Mouse (Mus musculus): ENCODE data around the gene Eipr1. TPM values are rescaled to one million over a fixed set of nuclear protein-coding genes. Genes with fewer than 3 reads are reported as not detected.

The Eipr1 gene
- polyA plus RNA-seq, 1 experiment from 2014 or later: 36.0 TPM

DNA sequence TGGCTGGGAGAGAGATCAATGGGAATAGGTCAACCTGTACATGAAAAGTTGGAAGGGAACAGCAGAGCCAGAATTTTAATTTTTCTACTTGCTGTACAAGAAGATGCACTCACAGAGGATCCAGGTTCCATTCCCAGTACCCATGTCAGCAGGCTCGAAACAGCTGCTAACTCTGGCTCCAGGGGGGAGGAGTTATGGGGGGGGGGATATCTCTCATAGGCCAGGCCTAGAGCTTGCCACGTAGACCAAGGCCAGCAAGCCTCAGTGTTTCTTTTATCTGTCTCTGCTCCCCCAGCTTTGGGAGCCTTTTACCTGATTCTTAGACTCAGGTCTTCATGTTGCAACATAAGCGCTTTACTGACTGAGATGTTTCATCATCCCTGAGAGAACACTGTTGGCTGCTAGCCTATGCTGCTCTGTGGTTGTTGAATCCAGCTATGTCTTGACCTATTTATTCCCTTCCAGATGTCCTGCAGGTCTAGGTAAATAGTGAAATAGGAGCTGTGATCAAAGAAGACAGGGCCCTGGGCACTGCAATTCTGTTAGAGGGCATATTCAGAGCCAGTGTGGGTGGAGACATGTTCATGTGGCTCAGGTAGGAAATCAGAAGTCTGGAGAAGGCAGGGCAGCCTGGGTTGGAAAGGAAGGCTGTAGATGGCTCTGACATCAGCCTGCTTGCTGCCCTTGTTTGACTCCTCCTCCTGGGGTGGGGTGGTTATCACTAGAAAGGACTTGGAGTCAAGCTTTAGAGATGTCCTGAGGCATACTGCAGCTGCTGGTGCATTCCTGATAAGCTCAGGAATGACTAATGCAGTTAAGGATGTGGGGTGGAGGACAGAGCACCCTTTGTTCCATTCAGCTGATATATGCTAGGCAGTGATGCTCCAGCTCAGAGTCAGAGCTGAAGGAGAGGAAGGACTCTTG is 53.2 kb downstream of the Eipr1 start:
- H3K27me3 ChIP-seq (ENCODE audit: insufficient read depth, poor library complexity, severe bottlenecking): no peaks in the 10 kb centered on the region
- DNase-seq (ENCODE audit: low spot score): peak; percentile 95
- no peak overlapping the region for H3K4me3 ChIP-seq
- no peaks in the 10 kb centered on the region for H3K36me3 ChIP-seq
- peaks cover 43% of the 10 kb centered on the region for H3K4me1 ChIP-seq
- H3K9me3 ChIP-seq: no peaks in the 10 kb centered on the region
- 48% methylated on average over 3 of the region's 3 CpGs for WGBS
- H3K27ac ChIP-seq: peak overlapping the region; percentile 68

DNA sequence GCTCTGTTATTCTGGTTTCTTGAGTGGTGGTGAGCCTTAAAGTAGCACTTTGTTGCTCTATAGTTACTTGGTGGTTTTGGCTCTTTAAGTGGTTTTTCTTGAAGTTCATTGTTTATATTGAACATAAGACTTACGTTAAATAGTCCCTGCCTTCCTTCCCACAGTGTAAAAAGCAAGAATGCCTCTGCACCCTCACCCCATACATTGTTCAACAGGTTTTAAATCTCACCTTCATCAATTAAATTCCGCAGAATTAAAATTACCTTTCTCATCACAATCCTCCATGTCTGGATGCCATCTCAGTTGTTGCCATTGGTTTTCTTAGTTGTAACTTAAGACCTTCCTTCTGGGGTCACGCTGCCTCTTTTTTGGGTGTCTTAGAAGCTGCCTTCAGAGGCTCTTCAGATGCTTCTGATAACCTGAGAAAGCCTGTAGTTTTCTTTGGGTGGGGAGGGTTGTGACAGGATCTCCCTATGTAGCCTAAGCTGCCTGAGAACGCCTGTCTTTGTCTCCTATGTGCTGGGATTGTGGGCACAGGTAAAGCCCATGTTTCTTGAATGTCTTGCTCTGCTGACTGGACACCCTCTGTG is 57.3 kb downstream of the Eipr1 start:
- Histone ChIP-seq H3K27ac (peak overlapping the region; percentile 45; the same call in 1 of the 2 replicates), H3K4me1 (peaks cover 44% of the 10 kb centered on the region), H3K9me3 (no peaks in the 10 kb centered on the region), H3K27me3 (ENCODE audit: insufficient read depth, poor library complexity, severe bottlenecking) (no peaks in the 10 kb centered on the region), H3K36me3 (no peaks in the 10 kb centered on the region), H3K4me3 (no peak overlapping the region)
- DNase-seq (ENCODE audit: low spot score): no peak
- 82% methylated on average over 4 of the region's 4 CpGs for WGBS

DNA sequence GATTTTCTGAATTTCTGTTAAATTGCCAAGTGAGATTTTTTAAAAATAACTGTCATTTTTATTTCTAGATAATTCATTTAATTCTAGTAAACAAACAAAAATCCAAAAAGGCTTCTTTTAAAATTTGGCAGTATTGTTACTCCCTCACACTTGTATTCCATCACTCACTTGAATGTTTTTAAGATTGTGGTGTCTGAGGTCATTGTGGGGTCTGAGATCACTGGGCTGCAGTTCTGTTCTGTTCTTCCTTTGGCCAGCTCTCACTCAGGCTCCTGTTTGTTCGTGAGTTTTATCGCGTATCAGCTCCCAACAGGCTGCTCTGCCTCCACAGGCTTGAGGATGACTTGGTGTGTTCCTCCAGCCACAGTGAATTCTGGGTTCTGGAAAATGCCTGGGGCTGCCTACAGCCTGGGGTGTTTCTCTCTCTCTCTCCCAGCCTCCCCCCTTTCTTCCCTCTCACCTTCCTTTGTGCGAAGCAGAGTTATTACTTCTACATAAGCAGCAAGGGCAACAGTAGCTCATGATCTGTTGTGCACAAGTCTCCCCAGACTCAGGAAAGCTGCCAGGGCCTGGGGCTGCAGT is 58.2 kb downstream of the Eipr1 start:
- DNase-seq (ENCODE audit: low spot score): peak; percentile 86
- Histone ChIP-seq H3K36me3 (no peaks in the 10 kb centered on the region), H3K4me3 (no peak overlapping the region), H3K9me3 (no peaks in the 10 kb centered on the region), H3K4me1 (peaks cover 37% of the 10 kb centered on the region), H3K27ac (peak overlapping the region; percentile 59), H3K27me3 (ENCODE audit: insufficient read depth, poor library complexity, severe bottlenecking) (no peaks in the 10 kb centered on the region)
- WGBS: 45% methylated on average over 4 of the region's 4 CpGs

DNA sequence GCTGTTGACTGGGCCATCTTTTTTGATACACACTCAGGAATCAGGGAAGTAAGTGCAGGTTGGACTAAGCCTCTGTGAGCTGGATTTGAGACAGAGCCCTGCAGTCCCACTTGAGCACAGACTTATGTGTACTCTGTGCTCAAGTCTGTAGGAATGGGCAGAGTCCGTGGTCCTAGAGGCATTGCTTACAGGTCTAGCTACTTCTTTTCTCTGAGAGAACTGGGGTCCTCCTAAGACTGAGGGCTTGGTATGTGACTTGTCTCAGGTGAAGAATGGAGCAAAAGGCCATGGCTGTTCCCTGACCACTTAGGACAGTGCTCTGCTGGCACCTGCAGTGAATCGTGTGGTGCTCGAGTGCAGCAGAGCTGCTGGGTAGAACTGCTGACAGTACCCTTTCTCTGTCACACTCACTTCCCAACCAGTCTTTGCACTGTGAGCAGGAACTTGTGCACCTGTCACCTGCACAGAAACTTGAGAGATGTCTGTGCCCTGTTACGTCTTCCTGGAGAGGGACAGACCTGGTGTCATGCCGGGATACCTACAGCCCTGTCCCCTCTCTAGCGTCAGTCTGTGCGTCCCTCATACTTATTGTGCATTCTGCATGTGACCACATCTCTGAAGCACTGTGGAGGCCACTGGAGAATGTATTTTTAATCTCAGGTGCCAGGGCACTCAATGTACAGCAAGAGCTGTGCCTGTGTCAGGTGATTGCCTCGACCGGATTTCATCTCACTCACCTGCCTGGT is 65.3 kb downstream of the Eipr1 start:
- Histone ChIP-seq H3K4me3 (no peak overlapping the region), H3K27ac (peak overlapping the region; percentile 29; the same call in 1 of the 2 replicates), H3K36me3 (no peaks in the 10 kb centered on the region), H3K9me3 (no peaks in the 10 kb centered on the region), H3K4me1 (peaks cover 23% of the 10 kb centered on the region), H3K27me3 (ENCODE audit: insufficient read depth, poor library complexity, severe bottlenecking) (no peaks in the 10 kb centered on the region)
- 29% methylated on average over 9 of the region's 9 CpGs for WGBS
- no peak for DNase-seq (ENCODE audit: low spot score)

DNA sequence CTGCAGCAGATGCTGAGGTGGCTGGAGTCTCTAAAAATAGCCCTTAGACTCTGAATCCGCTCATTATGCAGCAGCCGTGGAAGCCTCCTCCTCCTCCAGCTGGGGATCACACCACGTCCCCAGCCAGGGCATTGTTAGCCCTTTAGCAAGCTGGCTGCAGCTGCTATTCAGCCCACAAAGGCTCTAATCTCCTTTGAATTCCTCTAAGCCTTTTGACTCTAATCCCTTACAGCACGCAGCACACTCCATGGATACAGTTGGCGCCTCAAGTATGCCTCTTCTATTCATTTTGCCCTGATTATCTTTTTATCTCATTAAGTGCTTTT is 65.8 kb downstream of the Eipr1 start:
- 13% methylated on average over 5 of the region's 5 CpGs for WGBS

DNA sequence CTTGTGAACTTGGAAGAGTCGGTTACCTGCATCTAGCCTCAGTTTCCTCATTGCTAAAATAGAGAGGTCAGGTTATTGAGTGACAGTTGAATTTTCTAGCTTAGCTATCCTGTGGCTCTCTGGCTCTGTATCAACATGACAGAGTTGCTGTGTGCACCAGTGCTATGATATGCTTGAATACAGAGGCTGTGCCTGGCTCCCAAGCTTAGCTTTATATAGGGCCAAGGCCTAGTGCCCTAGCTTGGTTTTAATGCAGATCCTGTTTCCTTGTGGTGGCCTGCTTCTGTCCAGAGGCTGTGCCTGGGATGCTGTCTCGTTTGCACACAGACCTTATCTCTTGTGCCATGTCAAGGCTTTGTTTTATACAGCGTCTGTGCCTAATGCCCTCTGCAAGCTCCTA is 66.3 kb downstream of the Eipr1 start:
- no peaks in the 10 kb centered on the region for H3K27me3 ChIP-seq (ENCODE audit: insufficient read depth, poor library complexity, severe bottlenecking)
- H3K27ac ChIP-seq: peak overlapping the region; percentile 47; the same call in 1 of the 2 replicates
- no peak overlapping the region for H3K4me3 ChIP-seq
- peaks cover 29% of the 10 kb centered on the region for H3K4me1 ChIP-seq
- no peaks in the 10 kb centered on the region for H3K9me3 ChIP-seq
- WGBS: 30% methylated on average over 3 of the region's 3 CpGs
- H3K36me3 ChIP-seq: no peaks in the 10 kb centered on the region
- DNase-seq (ENCODE audit: low spot score): no peak

More for the DNA sequence above, 65.8 kb downstream of the Eipr1 start:
- DNase-seq (ENCODE audit: low spot score): no peak
- Histone ChIP-seq H3K27ac (no peak overlapping the region), H3K36me3 (no peaks in the 10 kb centered on the region), H3K4me1 (peaks cover 27% of the 10 kb centered on the region), H3K27me3 (ENCODE audit: insufficient read depth, poor library complexity, severe bottlenecking) (no peaks in the 10 kb centered on the region), H3K9me3 (no peaks in the 10 kb centered on the region), H3K4me3 (no peak overlapping the region)

DNA sequence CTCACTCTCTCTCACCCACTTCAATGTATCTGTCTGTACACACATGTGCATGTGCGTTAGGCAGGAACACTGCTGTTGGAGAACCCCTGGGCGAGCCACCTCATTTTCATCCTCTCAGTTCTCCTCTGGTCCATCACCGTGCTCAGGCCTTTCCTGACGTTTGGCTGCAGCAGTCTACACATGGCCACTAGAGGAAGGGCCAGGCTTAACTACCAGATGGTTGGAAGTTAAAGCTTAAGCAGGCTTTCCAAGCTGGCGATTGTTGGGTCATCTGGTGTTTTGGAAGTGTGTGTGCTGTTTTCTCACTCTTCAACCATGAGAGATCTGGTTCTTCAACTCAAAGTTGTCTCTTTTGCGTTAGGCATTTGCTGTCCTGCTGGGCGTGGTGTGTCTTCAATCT is 71.9 kb downstream of the Eipr1 start:
- WGBS: 83% methylated on average over 7 of the region's 7 CpGs
- Histone ChIP-seq H3K36me3 (no peaks in the 10 kb centered on the region), H3K4me1 (0 out of 2 replicates have a peak, but pooled peaks cover 10% of the 10 kb centered on the region)

DNA sequence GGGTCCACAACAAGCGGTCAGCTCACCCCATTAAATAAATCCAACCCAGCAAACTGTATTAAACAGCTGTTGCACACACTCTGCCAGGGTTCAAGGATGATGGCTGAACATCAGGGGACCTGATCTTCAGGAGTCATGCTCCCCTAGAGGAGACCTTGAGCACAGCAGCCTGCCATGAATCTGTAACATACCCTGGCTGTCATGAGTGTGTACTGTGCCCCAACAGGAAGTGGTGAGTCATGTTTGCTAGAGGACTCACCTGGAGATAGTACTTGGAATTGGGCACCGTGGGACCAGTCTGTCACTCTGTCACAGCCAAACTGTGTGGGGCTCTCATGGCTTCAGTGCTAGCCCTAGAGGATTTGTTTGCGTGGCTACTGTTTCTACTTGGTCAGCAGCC is 77.9 kb downstream of the Eipr1 start:
- H3K4me3 ChIP-seq: no peak overlapping the region
- H3K9me3 ChIP-seq: no peaks in the 10 kb centered on the region
- 84% methylated on average over 3 of the region's 3 CpGs for WGBS
- no peak overlapping the region for H3K27ac ChIP-seq
- no peak for DNase-seq (ENCODE audit: low spot score)
- no peaks in the 10 kb centered on the region for H3K36me3 ChIP-seq
- peaks cover 16% of the 10 kb centered on the region; the same call in 1 of the 2 replicates for H3K4me1 ChIP-seq
- no peaks in the 10 kb centered on the region for H3K27me3 ChIP-seq (ENCODE audit: insufficient read depth, poor library complexity, severe bottlenecking)

More for the DNA sequence above, 71.9 kb downstream of the Eipr1 start:
- Histone ChIP-seq H3K27ac (no peak overlapping the region), H3K9me3 (no peaks in the 10 kb centered on the region), H3K4me3 (no peak overlapping the region), H3K27me3 (ENCODE audit: insufficient read depth, poor library complexity, severe bottlenecking) (no peaks in the 10 kb centered on the region)
- no peak for DNase-seq (ENCODE audit: low spot score)

DNA sequence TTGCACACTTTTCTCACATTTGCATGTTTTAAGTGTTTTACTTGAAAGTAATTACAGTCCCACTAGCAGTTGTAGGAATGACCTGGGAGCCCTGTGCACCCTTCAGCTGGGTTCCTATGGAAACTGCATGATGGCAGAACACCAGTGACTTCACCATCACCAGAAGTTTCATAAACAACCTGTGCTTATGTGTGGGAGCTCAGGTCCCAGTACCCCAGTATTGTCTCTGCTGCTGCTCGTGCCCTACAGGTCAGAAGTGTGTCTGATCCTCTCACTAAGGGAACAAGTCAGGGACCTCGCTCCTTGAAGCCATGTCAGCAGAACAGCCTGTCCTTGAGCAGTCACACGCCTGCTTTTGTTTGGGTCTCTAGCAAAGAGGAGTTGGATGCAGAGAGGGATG is 78.9 kb downstream of the Eipr1 start:
- 70% methylated on average over 3 of the region's 3 CpGs for WGBS
- H3K27me3 ChIP-seq (ENCODE audit: insufficient read depth, poor library complexity, severe bottlenecking): no peaks in the 10 kb centered on the region
- no peak overlapping the region for H3K27ac ChIP-seq
- no peaks in the 10 kb centered on the region for H3K9me3 ChIP-seq
- H3K36me3 ChIP-seq: no peaks in the 10 kb centered on the region
- no peak overlapping the region for H3K4me3 ChIP-seq
- H3K4me1 ChIP-seq: peaks cover 16% of the 10 kb centered on the region; the same call in 1 of the 2 replicates
- no peak for DNase-seq (ENCODE audit: low spot score)

DNA sequence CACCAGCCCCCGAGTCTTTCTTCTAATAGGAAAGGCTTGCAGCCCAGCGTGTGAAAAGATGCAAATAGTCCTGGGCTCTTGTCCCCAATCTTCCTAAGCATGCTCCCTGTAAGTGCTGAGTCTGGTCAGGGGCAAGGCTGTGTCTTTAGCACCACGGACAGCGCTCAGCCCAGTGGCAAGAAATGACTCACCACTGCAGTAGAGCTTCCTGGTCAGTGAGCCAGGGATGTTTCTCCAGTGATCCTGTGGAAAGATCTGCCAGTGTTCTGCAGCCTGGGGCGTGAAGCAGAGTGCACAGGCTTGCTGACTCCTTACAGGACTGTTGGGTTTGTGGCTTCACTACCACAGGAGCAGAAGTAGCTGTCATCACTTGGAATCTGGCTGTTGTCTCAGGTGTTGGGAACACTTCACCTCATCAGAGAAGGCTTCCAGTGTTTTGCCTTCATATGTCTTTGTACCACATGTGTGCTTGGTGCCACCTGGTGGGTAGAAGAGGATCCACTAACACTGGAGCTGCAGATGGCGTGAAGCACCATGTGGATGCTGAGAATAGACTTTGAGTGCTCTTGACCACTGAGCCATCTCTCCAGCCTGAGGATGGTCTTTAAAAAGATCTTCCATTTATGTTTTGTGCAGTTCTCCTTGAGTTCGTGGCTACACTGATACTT is 79.6 kb downstream of the Eipr1 start:
- H3K4me1 ChIP-seq: peaks cover 16% of the 10 kb centered on the region; the same call in 1 of the 2 replicates
- no peaks in the 10 kb centered on the region for H3K36me3 ChIP-seq
- H3K27me3 ChIP-seq (ENCODE audit: insufficient read depth, poor library complexity, severe bottlenecking): no peaks in the 10 kb centered on the region
- 31% methylated on average over 7 of the region's 7 CpGs for WGBS
- no peak overlapping the region for H3K27ac ChIP-seq
- H3K9me3 ChIP-seq: no peaks in the 10 kb centered on the region
- H3K4me3 ChIP-seq: no peak overlapping the region
- peak; percentile 91 for DNase-seq (ENCODE audit: low spot score)

DNA sequence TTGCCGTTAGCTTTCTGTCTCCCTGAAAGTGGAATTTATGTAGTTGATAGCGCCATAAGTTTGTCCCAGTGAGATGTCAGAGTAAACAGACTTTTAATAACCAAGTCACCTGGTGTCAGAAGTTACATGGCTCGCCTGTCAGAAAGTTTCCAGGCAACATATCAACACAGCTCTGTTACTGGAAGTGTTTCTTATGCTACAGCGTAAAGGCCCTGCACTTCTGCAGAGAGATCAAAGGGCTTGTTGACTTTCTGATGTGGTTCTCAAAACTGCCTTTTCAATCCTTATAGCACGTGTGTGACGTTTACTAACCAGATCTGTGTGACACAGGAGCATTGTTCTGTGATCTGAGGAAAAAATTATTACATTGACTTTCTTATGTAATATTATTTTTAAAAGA is 82.7 kb downstream of the Eipr1 start:
- 78% methylated on average over 6 of the region's 6 CpGs for WGBS
- H3K4me1 ChIP-seq: peaks cover 14% of the 10 kb centered on the region

DNA sequence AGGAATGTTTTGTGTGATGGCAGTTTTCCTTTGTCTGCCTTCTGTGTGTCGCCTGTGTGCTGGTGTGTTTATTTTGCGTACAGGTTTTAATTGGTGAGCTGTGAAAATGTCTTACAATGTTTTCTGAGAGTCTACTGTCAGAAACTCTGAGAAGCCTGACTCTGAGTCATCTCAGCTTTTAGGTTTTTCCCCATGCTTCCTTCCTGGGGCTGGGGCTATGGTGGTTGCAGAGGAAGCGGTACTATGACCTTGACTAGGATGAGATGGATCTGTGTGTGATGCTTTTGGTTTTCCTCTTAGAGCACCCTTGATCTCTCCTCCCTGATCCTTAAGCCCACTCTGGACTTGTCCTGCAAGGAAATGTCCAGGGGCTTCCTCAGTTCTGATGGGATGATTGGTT is 84.1 kb downstream of the Eipr1 start:
- WGBS: 87% methylated on average over 3 of the region's 3 CpGs
- no peak overlapping the region for H3K27ac ChIP-seq
- H3K36me3 ChIP-seq: no peaks in the 10 kb centered on the region

More for the DNA sequence above, 82.7 kb downstream of the Eipr1 start:
- H3K9me3 ChIP-seq: no peaks in the 10 kb centered on the region
- H3K27me3 ChIP-seq (ENCODE audit: insufficient read depth, poor library complexity, severe bottlenecking): no peaks in the 10 kb centered on the region
- no peaks in the 10 kb centered on the region for H3K36me3 ChIP-seq
- DNase-seq (ENCODE audit: low spot score): no peak
- no peak overlapping the region for H3K27ac ChIP-seq
- H3K4me3 ChIP-seq: no peak overlapping the region

More for the DNA sequence above, 84.1 kb downstream of the Eipr1 start:
- peaks cover 8% of the 10 kb centered on the region for H3K4me1 ChIP-seq
- H3K27me3 ChIP-seq (ENCODE audit: insufficient read depth, poor library complexity, severe bottlenecking): no peaks in the 10 kb centered on the region
- H3K4me3 ChIP-seq: no peak overlapping the region
- DNase-seq (ENCODE audit: low spot score): no peak
- no peaks in the 10 kb centered on the region for H3K9me3 ChIP-seq

Measured in heart, embryonic 10.5 days (tissue).